Comparison of ENCODE assay signal across 10 mouse cellular contexts in genomic region chr14:76810697-76811589, GRCm38 (mm10).
DNase-seq lines count a peak whose midpoint lies in the region; ATAC-seq and TF ChIP-seq lines count a peak whose summit lies in the region.
"Had no signal": no experiment of that assay in that cellular context is flagged by ENCODE, and none has a peak within 500 bp of the region (broad histone marks: within the 10 kb centered on the region; RNA-seq: fewer than 3 reads in every experiment).

No protein-coding gene starts in this region.

- peaks cover 3% of the 10 kb centered on the region; the same call in 1 of the 2 replicates for H3K27me3 ChIP-seq in hindbrain, embryonic 12.5 days
- H3K27me3 ChIP-seq in hindbrain, postnatal 0 days (ENCODE audit: insufficient read depth, low read length) = no peaks in the 10 kb centered on the region
- no peaks in the 10 kb centered on the region for H3K27me3 ChIP-seq in ES-Bruce4 (ENCODE audit: control insufficient read depth, insufficient read depth, low read length, poor library complexity, severe bottlenecking)
- H3K27me3 ChIP-seq in intestine, embryonic 15.5 days (replicated peaks) = no peaks in the 10 kb centered on the region
- H3K27me3 ChIP-seq in thymus, adult 2 months (ENCODE audit: control insufficient read depth, insufficient read depth, low read length) = no peaks in the 10 kb centered on the region
- H3K27me3 ChIP-seq: liver, embryonic 15.5 days had no signal

- peaks cover 9% of the 10 kb centered on the region; the same call in 1 of the 2 replicates for H3K4me1 ChIP-seq in hindbrain, embryonic 12.5 days
- H3K4me1 ChIP-seq in hindbrain, postnatal 0 days (ENCODE audit: insufficient read depth, low read length) = no peaks in the 10 kb centered on the region
- no peaks in the 10 kb centered on the region for H3K4me1 ChIP-seq in ES-Bruce4 (ENCODE audit: control insufficient read depth, insufficient read depth, low read length)
- H3K4me1 ChIP-seq in intestine, embryonic 15.5 days (replicated peaks) = peaks cover 13% of the 10 kb centered on the region; the same call in 1 of the 2 replicates
- H3K4me1 ChIP-seq in thymus, adult 2 months (replicated peaks; ENCODE audit: control insufficient read depth, insufficient read depth, low read length) = no peaks in the 10 kb centered on the region

- H3K27ac ChIP-seq in hindbrain, embryonic 12.5 days = peak overlapping the region; percentile 23; the same call in 1 of the 2 replicates
- no peak overlapping the region for H3K27ac ChIP-seq in hindbrain, postnatal 0 days
- no peak overlapping the region for H3K27ac ChIP-seq in ES-Bruce4 (ENCODE audit: insufficient read depth, low read length)
- peak overlapping the region; percentile 72 for H3K27ac ChIP-seq in intestine, embryonic 15.5 days
- no peak overlapping the region for H3K27ac ChIP-seq in thymus, adult 2 months (ENCODE audit: control insufficient read depth, insufficient read depth, low read length)
- H3K27ac ChIP-seq: liver, embryonic 15.5 days had no signal

- no peak for TF ChIP-seq CTCF in hindbrain, postnatal 0 days (IDR thresholded peaks at IDR 0.05; ENCODE audit: low read depth)
- no peak for TF ChIP-seq CTCF in ES-Bruce4 (IDR thresholded peaks at IDR 0.05; ENCODE audit: low read depth, low read length)
- no peak for TF ChIP-seq CTCF in thymus, adult 2 months (IDR thresholded peaks at IDR 0.05; ENCODE audit: borderline replicate concordance, control insufficient read depth, extremely low read depth, insufficient read depth, low read length, poor library complexity)

- H3K9me3 ChIP-seq in hindbrain, embryonic 12.5 days (replicated peaks) = 0 out of 2 replicates have a peak, but pooled peaks cover 3% of the 10 kb centered on the region
- no peaks in the 10 kb centered on the region for H3K9me3 ChIP-seq in hindbrain, postnatal 0 days (ENCODE audit: low read length)
- no peaks in the 10 kb centered on the region for H3K9me3 ChIP-seq in ES-Bruce4 (replicated peaks; ENCODE audit: control insufficient read depth, insufficient read depth, low read length, poor library complexity, severe bottlenecking)
- H3K9me3 ChIP-seq in intestine, embryonic 15.5 days = no peaks in the 10 kb centered on the region
- H3K9me3 ChIP-seq: liver, embryonic 15.5 days had no signal

- H3K4me2 ChIP-seq in hindbrain, embryonic 12.5 days (replicated peaks) = no peak overlapping the region; the same call in 1 of the 2 replicates
- H3K4me2 ChIP-seq in hindbrain, postnatal 0 days (ENCODE audit: low read depth, low read length) = no peak overlapping the region
- peak overlapping the region; percentile 41 for H3K4me2 ChIP-seq in intestine, embryonic 15.5 days (replicated peaks)
- H3K4me2 ChIP-seq: liver, embryonic 15.5 days had no signal

- ATAC-seq in hindbrain, embryonic 12.5 days (ENCODE audit: low FRiP score) = no peak
- ATAC-seq in hindbrain, postnatal 0 days = no peak
- ATAC-seq in intestine, embryonic 15.5 days = peak; percentile 68
- ATAC-seq: inflammation-experienced regulatory T-cells, adult 6 months had no signal

- no peak for DNase-seq in hindbrain, postnatal 0 days (ENCODE audit: low spot score)
- peak; percentile 56 for DNase-seq in MN1 (ENCODE audit: low spot score)
- DNase-seq in cerebellum, postnatal 4 days (ENCODE audit: low spot score in 2 of 2) = no peak
- no peak for DNase-seq in cerebellum, postnatal 10 days
- DNase-seq in thymus, adult 2 months = no peak

- no peak for TF ChIP-seq POLR2A in ES-Bruce4 (IDR thresholded peaks at IDR 0.05; ENCODE audit: insufficient read depth, low read length)
- no peak for TF ChIP-seq POLR2A in thymus, adult 2 months (IDR thresholded peaks at IDR 0.05; ENCODE audit: control insufficient read depth, extremely low read depth, insufficient read depth, low read length, poor library complexity)

- no peak overlapping the region for H3K4me3 ChIP-seq in hindbrain, embryonic 12.5 days
- H3K4me3 ChIP-seq in hindbrain, postnatal 0 days (ENCODE audit: low read length) = no peak overlapping the region
- H3K4me3 ChIP-seq in ES-Bruce4 (ENCODE audit: low read depth, low read length) = peak overlapping the region; percentile 20
- no peak overlapping the region for H3K4me3 ChIP-seq in intestine, embryonic 15.5 days (replicated peaks)
- H3K4me3 ChIP-seq in thymus, adult 2 months (ENCODE audit: control insufficient read depth, insufficient read depth, low read length) = no peak overlapping the region
- H3K4me3 ChIP-seq: liver, embryonic 15.5 days had no signal

- H3K36me3 ChIP-seq in hindbrain, embryonic 12.5 days = no peaks in the 10 kb centered on the region
- no peaks in the 10 kb centered on the region for H3K36me3 ChIP-seq in hindbrain, postnatal 0 days (ENCODE audit: insufficient read depth, low read length)
- no peaks in the 10 kb centered on the region for H3K36me3 ChIP-seq in ES-Bruce4 (ENCODE audit: control insufficient read depth, insufficient read depth, low read length, poor library complexity, severe bottlenecking)
- H3K36me3 ChIP-seq in intestine, embryonic 15.5 days = no peaks in the 10 kb centered on the region
- no peaks in the 10 kb centered on the region for H3K36me3 ChIP-seq in thymus, adult 2 months (ENCODE audit: control insufficient read depth, insufficient read depth, low read length)
- H3K36me3 ChIP-seq: liver, embryonic 15.5 days had no signal

- H3K9ac ChIP-seq in hindbrain, embryonic 12.5 days = no peak overlapping the region
- H3K9ac ChIP-seq in hindbrain, postnatal 0 days (replicated peaks; ENCODE audit: low read length) = no peak overlapping the region
- 0 out of 2 replicates have a peak overlapping the region, but pooled peaks have one; percentile 2 for H3K9ac ChIP-seq in ES-Bruce4 (ENCODE audit: low read depth, poor library complexity, severe bottlenecking)
- H3K9ac ChIP-seq in intestine, embryonic 15.5 days = no peak overlapping the region
- H3K9ac ChIP-seq: liver, embryonic 15.5 days had no signal

- no peak for TF ChIP-seq EP300 in ES-Bruce4 (IDR thresholded peaks at IDR 0.05; ENCODE audit: insufficient read depth, low read depth, low read length)

- WGBS in hindbrain, embryonic 12.5 days = 29% methylated on average over 21 of the region's 21 CpGs
- WGBS in hindbrain, postnatal 0 days = 36% methylated on average over 21 of the region's 21 CpGs
- WGBS in intestine, embryonic 15.5 days = 28% methylated on average over 21 of the region's 21 CpGs
- 92% methylated on average over 21 of the region's 21 CpGs for WGBS in thymus, adult 2 months

Comparison
In these comparisons a context has a peak if more than half of its experiments do, and no peak if none do; other contexts are left out.
1. H3K27ac ChIP-seq: peak in hindbrain, embryonic 12.5 days (single experiment) and intestine, embryonic 15.5 days (single experiment); none in hindbrain, postnatal 0 days (single experiment), ES-Bruce4 (single experiment) and thymus, adult 2 months (single experiment).